Mouse (Mus musculus) spleen, postnatal 4 days (tissue): ENCODE results near the gene Mphosph10.

ENCODE experiments used
- DNase-seq, 2 experiments: peaks; one replicate each; pipeline ENCODE4 v3.0.0; 2022; ENCODE audit warnings: low spot score in 2 of 2

Mphosph10 gene

DNA sequence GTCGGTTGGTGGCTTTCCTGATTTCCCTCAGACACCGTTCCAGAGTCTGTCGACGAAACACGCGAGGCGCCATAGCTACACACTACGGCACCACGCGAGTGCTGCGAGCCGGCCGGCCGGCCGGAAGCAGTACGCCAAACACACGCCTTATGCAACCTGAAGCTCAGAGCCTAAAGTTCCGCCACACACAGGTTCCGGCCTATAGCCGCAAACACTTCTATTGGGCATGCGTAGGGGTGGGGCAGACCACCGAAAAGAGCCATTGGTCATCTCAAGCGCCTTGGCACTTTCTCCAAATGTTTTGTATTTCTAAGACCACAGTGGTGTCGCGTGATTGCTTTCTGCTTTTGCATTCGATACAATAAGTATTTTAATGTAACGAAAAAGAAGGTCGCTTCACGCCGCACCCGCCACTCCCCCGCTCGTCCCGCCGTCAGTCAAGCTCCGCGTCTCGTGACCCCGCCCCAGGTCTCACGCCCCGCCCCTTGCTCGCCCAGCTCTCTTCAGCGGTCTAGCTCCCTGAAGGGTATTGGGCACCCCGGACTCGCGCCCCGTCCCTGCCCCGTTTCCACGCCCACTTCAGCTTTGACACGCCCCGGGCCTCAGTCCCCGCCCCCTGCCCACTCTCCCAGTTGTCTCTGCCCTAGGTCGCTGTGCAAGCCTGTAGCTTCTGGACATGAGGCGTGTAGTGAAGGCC, at the start of gene Mphosph10, which contains the start of gene Mcee:
TSS of gene Mphosph10 (minus strand) at position 147 of the 697 bp plus-strand sequence.
TSS of gene Mcee (plus strand) at position 486 of the 697 bp plus-strand sequence.
- peak; percentile 99 to 100 for DNase-seq

DNA sequence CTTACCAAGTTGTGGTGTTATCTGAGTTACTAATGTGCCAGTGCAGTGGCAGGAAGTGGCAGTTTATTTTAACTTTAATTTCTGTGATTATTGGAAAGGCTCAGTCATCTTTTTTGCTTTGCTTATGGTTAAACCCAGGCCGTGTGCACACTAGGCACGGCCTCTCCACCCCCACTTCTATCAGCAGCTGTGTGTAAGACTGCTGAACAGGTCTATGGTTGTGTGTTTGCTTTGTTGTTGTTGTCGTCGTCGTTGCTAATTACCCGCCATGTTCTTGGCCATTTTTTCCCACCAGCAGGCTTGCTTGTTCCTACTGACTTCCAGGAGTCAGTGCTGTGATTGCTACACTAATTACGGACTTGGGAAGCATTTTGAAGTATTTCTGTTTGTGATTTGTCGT, 48.5 kb upstream of the Mphosph10 start:
- no peak for DNase-seq

DNA sequence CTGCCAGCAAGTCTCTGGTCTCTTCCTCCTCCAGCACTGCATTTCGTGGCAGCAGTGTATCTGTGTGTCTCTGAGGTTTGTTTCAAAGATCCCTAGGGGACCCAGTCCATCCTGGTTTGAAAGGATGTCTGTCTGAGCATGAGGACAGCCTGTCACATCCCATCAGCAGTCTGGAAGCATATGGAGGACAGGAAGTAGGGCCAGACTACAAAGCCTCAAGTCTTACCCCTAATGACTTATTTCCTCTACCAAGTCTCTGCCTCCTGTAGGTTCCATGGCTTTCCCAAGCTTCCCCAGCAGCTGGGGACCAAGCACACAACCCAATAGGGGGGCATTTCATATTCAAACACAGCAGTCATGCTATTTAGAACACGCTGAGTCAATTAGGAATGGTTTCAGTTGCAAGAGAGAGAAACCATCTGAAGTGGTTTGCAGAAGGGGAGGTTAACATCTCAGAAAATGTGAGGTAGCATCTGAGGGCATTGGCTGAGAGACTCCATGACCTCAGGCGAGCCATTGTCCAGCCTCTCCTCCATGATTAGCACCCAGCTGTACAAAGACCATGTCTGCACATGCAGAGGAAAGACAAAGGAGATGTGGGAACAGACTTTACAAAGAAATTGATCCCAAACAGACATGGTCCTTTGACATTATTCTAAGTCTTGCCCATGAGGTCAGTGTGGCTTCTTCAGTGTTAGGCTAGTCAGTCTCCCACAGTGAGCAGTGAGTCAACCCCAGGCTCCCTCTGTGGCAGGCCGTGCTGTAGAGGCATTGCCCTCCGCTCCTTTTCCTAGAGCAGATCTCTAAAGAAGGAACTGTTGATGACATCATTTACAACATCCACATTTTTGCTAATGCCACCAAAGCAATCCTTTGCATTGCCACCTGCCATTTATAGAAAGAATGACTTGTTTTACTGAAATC, 47.8 kb upstream of the Mphosph10 start:
- no peak for DNase-seq

DNA sequence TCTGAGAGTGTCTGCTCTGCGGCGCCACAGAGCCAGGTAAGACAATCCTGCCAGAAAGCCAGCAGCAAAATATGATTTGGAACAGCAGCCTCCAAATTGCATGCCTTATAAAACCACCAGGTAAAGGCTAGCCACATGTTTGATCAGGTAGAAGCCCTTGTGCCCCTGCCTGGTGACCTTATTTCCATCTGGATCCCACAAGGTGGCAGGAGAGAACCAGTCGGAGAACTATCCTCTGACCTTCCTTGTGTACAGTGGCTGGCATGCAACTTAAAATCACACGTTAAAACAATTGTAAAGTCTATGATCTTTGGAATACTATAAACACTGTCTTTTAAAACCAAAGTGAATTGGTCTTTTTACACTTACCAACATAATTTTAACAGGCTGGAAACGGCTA, 32.8 kb upstream of the Mphosph10 start:
- no peak for DNase-seq

DNA sequence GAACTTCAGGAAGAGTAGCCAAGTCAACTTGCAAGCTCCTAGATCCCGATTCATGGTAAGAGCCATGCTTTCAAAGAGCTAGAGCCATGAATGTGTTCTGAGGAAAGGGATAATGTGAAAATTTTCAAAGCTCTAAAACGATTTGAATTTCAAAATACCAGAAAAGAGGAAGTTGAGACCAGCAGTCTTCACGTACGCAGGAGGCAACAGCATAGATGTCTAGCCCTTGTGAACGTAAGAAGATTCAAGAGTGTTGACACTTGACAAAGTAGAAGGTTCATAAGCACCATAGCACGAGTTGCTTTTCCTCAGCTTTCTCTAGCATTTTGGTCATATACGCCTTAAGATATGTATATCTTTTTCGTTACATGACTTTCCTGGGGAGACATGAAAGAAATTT, 11.9 kb upstream of the Mphosph10 start:
- DNase-seq = no peak

DNA sequence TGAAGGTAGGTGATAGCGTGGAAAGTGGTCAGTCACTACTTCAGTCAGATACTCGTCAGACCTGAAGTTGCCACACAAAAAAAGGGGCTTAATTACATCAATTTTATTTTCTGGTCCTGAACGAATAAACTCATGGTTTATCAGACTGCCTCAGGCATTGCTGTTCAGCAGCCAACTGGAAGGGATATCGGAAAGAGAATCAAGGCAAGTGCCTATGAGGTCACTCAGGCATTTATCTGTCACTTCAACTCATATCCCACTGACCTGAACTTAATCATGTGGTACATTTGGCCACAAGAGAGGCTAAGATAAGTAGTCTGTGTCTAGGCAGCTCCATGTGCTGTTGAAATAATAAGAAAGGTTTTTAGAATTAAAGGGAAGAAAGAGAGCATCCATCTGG, 10.4 kb upstream of the Mphosph10 start:
- DNase-seq = no peak

DNA sequence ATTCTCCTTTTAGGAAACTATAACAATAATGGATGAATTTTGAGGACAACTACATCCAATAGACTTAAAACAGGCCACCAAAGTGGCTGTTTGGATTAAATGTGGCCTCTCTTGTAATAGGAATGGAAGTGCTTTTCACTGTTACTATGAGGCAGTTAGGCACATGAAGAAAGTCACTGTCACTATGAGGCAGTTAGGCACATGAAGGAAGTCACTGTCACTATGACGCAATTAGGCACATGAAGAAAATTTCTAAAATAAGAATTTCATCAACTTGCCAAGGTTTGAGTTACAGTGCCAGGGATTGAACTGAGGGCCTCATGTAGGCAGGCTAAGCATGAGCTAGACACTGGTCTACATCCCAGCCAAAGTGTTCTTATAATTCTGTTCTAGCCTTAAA, 8.7 kb upstream of the Mphosph10 start:
- DNase-seq = no peak

DNA sequence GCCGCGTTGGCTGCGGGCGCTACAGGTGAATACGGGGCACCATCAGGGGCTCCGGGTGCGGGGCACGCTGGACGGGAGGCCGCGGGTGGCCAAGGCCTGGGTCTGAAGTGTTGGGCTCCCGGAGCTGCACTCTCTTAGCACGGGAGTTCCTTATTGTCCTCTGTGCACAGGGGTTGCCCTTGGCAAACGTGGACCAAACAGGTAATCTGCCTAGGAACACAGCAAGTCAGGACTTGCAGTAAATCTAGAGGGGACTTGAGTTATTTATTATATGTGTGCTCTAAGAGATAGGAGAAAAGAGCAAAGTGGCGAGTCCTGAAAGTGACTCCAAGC, 717 bp upstream of the Mphosph10 start:
- no peak for DNase-seq

DNA sequence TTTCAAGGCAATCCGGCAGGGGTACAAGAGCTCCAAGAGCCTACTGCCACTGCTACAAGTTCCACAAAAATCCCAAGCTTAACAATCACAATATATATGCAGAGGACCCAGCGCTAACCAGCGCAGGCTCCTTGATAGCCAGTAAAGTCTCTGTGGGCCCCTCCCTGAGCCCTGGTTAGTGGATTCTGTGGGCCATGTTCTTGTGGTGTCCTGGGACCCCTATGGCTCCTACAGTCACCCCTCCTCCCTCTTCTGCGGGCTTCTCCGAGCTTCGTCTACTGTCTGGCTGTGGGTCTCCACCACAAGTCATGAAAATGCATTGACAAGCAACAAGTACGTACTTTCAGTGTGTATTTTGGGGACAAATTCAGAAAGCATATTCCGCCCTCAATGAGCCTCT, 589 bp downstream of the Mphosph10 start:
- DNase-seq = peak in 1 of 2 experiments; percentile 64

DNA sequence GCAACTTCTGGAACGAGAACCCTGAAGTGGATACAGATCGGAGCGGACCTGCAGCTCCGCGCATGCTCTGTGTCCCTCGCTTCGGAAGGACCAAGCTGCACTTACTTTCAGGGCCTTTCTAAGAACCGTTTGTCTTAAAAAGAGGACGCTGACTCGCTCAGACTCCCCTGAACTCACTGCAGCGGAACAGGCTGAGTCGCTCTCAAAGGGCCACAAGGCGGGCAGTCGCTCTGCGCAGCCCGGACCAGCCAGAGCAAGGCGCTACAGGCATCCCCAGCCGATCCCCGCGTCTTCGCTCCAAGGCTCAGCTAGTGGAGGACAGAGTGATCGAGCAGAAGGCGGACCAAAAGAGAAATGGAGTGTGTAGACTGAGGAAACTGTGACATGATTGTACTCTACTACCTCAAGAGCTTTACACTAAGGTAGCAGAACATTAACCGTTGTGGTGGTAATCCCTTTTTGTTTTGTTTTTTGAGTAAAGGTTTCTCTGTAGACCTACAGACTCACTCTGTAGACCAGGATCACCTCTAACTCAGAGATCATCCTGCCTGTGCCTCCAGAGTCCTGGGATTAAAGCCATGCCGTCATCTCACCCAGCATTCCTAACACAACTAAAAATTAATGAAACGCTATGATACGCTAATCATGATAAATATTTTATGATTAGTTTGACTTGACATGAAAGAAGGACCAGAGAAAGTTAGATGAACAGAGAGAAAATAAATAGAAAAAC, 18.1 kb downstream of the Mphosph10 start, which contains the start of gene Fan1:
TSS of gene Fan1 (minus strand) at position 266 of the 733 bp plus-strand sequence.
- peak; percentile 85 to 93 for DNase-seq

DNA sequence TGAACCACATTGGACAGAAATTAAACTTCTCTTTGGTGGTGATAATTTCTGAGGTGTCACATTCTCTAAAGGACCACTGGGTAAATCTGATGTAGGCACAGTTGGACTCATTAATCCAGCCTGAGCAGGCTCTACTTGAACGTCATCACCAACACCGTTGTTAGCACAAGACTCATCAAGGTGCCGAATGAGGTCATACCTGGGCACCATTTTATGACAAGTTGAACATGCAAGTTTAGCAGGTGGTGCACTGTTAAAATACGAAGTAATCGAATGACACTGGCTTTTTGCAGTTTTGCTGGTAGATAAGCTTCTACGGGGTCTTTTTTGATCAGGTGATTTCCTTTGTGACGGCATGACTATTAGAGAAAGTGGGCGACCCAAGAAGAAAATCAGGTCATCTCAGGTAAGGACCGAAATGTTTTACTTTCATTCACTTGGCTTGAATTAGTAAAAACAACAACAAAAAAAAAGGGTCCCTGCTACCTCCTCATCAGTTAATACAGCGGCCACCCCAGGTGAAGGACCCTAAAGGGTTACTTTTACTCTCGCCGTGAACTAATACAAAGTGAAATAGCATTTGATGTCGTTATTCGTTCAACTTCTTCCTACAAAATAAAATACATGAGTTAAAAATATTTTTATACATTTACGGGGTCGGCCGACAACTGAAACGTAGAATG, 18.8 kb downstream of the Mphosph10 start:
- DNase-seq = no peak

DNA sequence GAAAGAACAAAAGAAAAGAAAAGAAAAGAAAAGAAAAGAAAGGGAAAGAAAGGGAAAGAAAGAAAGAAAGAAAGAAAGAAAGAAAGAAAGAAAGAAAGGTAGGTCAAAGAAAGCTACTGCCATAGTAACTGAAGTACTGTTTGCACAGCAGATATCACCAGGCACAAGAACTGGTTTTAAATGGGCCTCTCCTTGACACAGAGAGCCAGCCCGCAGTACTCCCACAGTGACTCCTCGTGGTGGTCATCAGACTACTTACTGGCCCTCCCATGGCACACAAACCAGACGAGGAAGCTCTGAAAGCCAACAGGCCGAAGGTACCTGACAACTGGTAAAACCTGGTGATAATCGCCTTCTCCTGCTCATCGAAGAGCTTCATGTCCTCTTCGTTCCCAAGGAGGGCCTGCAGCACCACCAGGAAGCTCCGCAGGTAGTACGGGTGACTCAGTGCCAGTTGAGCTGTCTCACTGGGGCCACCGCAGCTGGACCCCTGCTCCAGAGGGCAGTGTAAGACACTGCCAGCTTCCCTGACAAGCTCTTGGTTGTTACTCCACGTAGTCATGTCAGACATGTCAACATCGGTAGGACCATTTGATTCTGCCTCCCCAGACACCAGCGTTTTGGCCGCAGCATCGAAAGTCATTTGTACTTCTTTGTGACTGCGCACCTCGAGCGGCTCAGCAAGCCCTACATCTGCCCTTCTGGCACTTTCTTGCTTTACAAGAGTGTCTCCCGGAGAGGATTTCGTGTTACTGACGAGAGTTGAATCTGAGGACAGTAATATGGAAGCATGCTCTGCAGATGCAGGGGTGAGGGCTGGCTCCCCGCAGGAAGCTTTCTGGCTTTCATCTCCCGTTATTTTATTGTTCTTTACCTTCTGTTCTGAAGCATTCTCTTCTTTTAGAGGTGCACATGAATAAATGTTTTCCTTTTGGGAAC, 19.9 kb downstream of the Mphosph10 start:
- DNase-seq = peak in 1 of 2 experiments; percentile 58

DNA sequence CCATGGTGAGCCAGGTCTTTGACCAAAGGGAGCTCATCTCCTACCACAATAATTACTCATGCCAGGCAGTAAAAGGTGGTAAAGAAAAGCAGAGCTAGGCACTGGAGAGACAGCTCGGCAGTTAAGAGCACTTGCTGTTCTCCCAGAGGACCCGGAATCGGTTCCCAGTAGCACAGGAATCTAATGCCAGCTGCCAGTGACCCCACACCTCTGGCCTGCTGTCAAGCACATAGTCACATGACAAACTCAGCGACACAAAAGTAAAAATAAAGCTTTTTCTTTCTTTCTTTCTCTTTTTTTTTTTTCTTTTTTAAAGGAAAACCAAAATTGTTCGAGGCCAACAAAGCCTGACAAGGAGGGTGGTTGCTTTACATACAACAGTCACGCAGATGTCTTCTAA, 22.2 kb downstream of the Mphosph10 start:
- DNase-seq = no peak

DNA sequence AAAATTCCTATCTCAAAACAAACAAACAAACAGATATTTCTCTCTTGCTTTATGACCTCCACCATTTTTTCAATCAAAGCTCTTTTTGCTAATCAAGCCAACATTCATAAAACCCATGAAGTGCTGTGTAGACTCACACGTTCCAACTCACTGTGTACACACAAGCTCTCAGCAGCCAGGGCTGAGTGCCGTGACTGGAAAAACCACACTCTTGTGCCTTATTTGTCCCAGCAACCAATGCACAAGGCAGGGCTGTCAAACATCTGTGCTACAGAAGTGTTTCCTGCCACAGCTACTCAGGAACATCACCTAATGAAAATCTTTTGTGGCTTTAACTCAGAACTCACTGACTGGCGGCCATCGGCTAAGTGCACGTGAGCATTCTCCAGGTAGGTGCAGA, 26.2 kb downstream of the Mphosph10 start:
- no peak for DNase-seq

DNA sequence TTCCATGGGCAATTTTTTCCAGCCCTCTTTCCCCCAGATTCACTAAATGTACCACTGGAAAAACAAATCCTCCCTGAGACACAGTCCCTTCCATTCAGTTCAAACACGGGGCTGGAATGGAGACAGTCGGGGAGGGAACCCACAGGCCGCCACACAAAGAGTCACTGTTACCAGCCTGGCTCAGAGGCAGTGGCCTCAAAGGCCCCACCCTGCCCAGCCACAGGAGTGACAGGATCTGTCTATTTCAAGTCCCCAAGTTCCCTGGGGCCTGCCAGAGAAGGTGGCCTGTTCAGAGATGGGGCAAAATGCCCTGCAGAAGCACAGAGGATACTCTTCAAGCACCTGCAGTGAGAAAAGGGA, 31.5 kb downstream of the Mphosph10 start:
- no peak for DNase-seq

DNA sequence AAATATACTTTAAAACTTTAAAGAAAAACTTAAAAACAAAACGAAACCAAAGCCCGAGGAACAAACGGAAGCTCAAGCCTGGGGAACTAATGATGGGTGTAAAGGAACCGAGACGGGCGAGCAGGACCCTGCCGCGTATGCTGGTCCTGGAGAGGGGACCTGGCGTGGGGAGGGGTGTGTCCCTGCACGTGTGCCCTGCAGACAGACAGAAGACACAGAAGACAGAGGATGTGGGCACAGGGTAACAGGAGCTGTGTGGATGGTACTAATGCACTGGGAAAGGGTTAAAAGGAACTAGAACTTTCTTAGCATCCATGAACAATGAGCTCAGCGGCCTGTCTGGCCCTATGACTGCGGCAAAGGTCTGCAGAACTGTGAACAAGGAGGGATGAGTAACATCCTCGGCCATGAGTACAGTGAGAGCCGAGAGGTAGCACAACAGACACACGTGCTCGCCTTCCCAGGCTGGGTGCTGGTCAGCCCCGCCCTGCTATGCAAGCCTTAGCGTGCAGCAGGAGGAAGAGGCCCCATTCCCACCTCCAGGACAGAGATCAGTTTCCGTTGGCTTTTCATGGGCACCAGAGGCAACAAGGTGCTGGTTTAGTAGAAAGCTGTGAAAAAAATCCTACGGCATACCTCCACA, 32.0 kb downstream of the Mphosph10 start:
- DNase-seq = no peak

DNA sequence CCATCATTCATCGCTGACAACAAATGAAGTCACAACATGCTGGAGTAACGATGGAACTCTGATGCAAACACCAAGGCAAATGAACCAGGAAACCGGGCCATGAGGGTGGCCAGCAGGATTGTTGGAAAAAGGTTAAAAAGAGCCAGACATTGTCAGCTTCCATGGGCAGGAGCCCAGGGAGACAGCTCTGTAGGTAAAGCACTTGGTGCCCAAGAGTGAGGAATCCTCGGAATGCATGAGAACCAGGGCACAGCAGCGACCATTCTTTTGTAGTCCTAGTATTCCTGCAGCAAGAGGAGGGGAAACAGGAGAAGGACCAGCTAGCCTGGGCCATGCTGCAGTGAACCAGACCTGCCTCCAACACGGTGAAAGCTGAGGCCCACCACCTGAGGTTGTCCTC, 33.4 kb downstream of the Mphosph10 start:
- DNase-seq = no peak

DNA sequence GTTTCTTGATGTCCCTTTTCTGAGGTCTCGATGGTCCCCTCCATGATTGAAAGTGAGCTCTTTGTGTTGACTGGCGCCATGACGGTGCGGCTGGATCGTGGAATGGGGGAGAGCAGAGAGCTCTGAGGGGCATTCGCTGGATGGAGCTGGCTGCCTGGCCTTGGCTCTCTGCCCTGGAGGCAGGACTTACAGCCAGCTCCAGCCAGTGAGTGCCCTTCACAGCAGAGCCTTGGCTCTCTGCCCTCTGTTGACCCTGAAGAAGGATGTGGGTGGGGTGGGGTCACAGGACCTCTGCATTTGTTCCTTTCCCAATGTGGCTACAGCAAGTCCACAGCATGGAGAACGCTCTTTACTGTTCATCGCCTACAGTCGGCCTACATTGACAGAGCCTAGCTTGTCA, 34.7 kb downstream of the Mphosph10 start:
- DNase-seq = no peak

DNA sequence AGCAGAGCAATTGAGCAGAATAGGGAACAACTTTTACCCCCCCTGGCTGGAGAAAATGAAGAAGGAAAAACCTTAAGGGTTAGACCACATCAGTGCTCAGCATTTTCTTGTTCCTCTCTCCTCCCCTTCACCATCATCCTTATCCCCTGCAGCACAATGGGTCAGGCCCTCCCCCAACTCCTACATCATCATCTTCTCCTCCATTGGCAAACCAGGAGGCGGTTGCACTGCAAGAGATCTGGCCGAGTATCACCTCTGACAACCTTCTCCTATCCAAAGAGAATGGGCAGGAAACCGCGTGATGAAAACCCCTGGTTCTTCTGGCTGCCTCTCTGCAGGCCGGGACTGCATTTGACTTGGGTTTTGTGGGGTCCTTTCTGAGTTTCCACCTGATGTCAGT, 35.4 kb downstream of the Mphosph10 start:
- DNase-seq = no peak

DNA sequence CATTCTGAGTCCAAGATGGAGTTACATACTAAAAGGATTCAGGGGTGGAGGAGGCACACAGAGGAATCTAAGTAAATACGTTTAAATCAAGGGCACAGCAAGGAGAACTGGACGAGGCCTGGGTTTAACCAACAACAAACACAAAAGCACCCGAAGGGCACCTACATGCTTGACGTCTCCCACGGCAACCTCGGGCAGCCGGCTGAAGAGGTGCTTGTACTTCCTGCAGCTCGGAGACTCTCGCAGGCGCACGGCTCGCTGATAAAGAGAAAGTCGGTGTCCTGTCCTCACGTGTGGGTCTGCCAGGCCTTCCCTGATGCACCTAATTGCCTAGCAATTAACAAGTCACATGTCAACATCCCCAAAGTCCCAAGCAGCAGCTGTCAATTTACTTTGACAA, 37.9 kb downstream of the Mphosph10 start:
- no peak for DNase-seq
